Mouse (Mus musculus) cerebellum, postnatal 4 days (tissue): ENCODE results near the gene Vrk3.

Source experiments
- DNase-seq, 2 experiments: peaks; one replicate each; pipeline ENCODE4 v3.0.0; 2022; ENCODE audit warnings: low spot score in 2 of 2, mixed read lengths in 1 of 2

Gene Vrk3

GRCm38 (mm10) chr7:44818751-44819235 is 70.6 kb downstream of the Vrk3 start:
- no peak for DNase-seq

- no peak for DNase-seq
These were observed 71.2 kb downstream of the Vrk3 start for GRCm38 (mm10) chr7:44819391-44819790.

GRCm38 (mm10) chr7:44819863-44820262 is 71.7 kb downstream of the Vrk3 start:
- DNase-seq = no peak

DNA sequence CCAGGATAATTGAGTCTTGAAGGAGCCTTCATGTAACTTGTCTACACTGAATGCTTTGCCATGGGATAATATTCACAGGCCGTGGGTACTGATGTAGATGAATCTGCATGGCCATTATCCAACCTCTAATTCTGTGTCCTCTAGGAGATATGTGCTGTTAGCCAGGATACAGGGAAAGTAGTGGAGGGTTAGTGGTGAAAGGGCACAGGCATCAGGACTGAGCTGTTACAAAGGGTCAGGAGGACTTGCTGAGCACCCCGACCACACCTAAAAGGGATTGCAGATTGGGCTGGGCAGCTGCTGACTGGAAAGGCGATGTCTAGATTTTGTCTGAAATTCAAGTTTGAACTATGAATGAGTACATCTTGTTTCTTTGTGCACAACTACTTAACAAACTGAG is 72.3 kb downstream of the Vrk3 start:
- DNase-seq = no peak

- no peak for DNase-seq
These were observed 73.6 kb downstream of the Vrk3 start for GRCm38 (mm10) chr7:44821666-44822448.

GRCm38 (mm10) chr7:44823409-44823808 is 75.2 kb downstream of the Vrk3 start:
- DNase-seq = no peak

GRCm38 (mm10) chr7:44824872-44825271 is 76.7 kb downstream of the Vrk3 start:
- DNase-seq = peak; percentile 72 to 82

DNA sequence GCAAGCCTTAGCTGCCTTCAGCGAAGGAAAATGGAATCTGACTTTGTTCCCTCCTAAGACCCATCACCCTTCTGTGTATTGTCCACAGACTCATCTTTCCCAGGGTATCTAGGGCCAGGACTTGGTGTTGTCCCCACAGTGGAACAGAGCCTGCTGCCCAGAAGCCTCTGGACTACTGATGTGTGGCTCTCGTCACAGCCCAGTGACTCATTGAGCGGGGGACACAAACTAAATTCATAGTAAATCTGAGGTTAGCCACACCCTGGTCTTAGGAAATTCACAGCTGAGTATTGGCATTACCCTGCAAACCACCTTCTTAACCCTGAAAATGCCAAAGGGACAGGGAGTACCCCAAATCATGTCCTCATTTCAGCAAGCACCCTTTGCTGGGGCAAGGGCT is 78.6 kb downstream of the Vrk3 start:
- no peak for DNase-seq
